Mouse (Mus musculus) MEL (cell line): ENCODE measurements around the gene Vcam1.

Source experiments
- CTCF ChIP-seq, 3 experiments: IDR thresholded peaks in 2 of 3; conservative IDR thresholded peaks in 1 of 3; 2 replicates each; pipeline ENCODE4 v1.5.1; 2011 to 2012; ENCODE audit warnings: low read length in 3 of 3, low read depth in 2 of 3, mild to moderate bottlenecking in 2 of 3, improper control_type of control experiment in 1 of 3, inconsistent platforms in 1 of 3, mixed read lengths in 1 of 3, moderate library complexity in 1 of 3; ENCODE audit not compliant: control insufficient read depth in 1 of 3, insufficient read depth in 1 of 3, poor library complexity in 1 of 3, severe bottlenecking in 1 of 3
- GATA1 ChIP-seq: IDR thresholded peaks from 2 replicates; pipeline ENCODE4 v1.6.1; 2011; ENCODE audit warnings: low read depth, low read length, improper control_type of control experiment
- MAFK ChIP-seq: IDR thresholded peaks from 2 replicates; pipeline ENCODE4 v1.6.1; 2011; ENCODE audit warnings: low read depth, mild to moderate bottlenecking, low read length, improper control_type of control experiment, borderline replicate concordance
- POLR2A ChIP-seq, 2 experiments: IDR thresholded peaks; 2 replicates each; pipeline ENCODE4 v1.6.1; 2011 to 2012; ENCODE audit warnings: low read length in 2 of 2, mild to moderate bottlenecking in 2 of 2, control low read depth in 1 of 2, improper control_type of control experiment in 1 of 2, low read depth in 1 of 2, moderate library complexity in 1 of 2; ENCODE audit not compliant: control insufficient read depth in 1 of 2, insufficient read depth in 1 of 2, poor library complexity in 1 of 2

DNA sequence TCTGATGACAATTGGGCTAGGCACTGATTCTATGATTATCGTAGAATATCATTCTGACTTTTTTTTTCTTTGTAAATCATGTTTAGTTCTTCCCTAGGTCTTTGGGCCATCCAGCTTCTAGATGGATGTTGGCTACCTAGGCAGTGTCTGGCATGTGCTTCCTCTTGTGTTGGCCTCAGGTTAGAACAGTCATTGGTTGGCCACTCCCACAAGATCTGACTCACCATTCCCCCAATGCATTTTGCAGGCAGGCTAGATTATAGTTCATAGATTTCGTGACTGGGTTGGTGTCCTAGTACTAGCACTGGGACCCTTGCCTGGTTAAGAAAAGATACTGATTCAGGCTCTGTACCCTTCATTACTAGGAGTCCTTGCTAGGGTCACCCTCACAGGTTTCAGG lies 67.3 kb downstream of the Vcam1 start:
- TF ChIP-seq POLR2A (IDR thresholded peaks at IDR 0.05; ENCODE audit: control insufficient read depth in 1 of 2, insufficient read depth in 1 of 2, low read depth in 1 of 2, low read length in 2 of 2, poor library complexity in 1 of 2) (no peak), GATA1 (no peak), MAFK (no peak), CTCF (IDR thresholded peaks at IDR 0.05 in 2 of 3, conservative IDR thresholded peaks at IDR 0.05 in 1 of 3; ENCODE audit: control insufficient read depth in 1 of 3, insufficient read depth in 1 of 3, low read depth in 2 of 3, low read length in 3 of 3, poor library complexity in 1 of 3, severe bottlenecking in 1 of 3) (no peak)
